Mouse (Mus musculus) forebrain, postnatal 0 days (tissue): ENCODE measurements around the gene Mertk. TPM values are rescaled to one million over a fixed set of nuclear protein-coding genes. Genes with fewer than 3 reads are reported as not detected.

Experiments used
- ATAC-seq: fragments of 200-750 bp; cut with Nextera tagmentation; 2 replicates; pipeline ENCODE4 v1.8.0; 2017; ENCODE audit warnings: mild to moderate bottlenecking, moderate library complexity
- DNase-seq: peaks from one replicate; pipeline ENCODE4 v3.0.0-alpha.2; 2015
- H3K27ac ChIP-seq: fragments of 300-500 bp; sonication (generic); 2 replicates; pipeline ENCODE4 v1.5.1; 2014; ENCODE audit warnings: low read depth, mild to moderate bottlenecking, antibody characterized with exemption, low read length, moderate library complexity, mixed read lengths
- H3K27me3 ChIP-seq: fragments of 300-500 bp; sonication (generic); 2 replicates; pipeline ENCODE4 v1.6.1; 2014; ENCODE audit warnings: mild to moderate bottlenecking, low read length, mixed read lengths; ENCODE audit not compliant: insufficient read depth
- H3K36me3 ChIP-seq: fragments of 300-500 bp; sonication (generic); 2 replicates; pipeline ENCODE4 v1.6.1; 2014; ENCODE audit warnings: mild to moderate bottlenecking, moderate library complexity; ENCODE audit not compliant: insufficient read depth
- H3K4me1 ChIP-seq: fragments of 300-500 bp; sonication (generic); 2 replicates; pipeline ENCODE4 v1.6.1; 2014; ENCODE audit warnings: antibody characterized with exemption; ENCODE audit not compliant: insufficient read depth
- H3K4me2 ChIP-seq: fragments of 300-500 bp; sonication (generic); 2 replicates; pipeline ENCODE4 v1.6.1; 2014; ENCODE audit warnings: low read depth, mild to moderate bottlenecking, moderate library complexity
- H3K4me3 ChIP-seq: fragments of 300-500 bp; sonication (generic); 2 replicates; pipeline ENCODE4 v1.5.1; 2014; ENCODE audit warnings: low read depth, low read length, mixed read lengths
- H3K9ac ChIP-seq: fragments of 300-500 bp; sonication (generic); 2 replicates; pipeline ENCODE4 v1.6.1; 2014; ENCODE audit warnings: mild to moderate bottlenecking
- H3K9me3 ChIP-seq: fragments of 300-500 bp; sonication (generic); 2 replicates; pipeline ENCODE4 v1.6.1; 2016; ENCODE audit warnings: low read length
- CTCF ChIP-seq: sonication (generic); IDR thresholded peaks from 2 replicates; pipeline ENCODE4 v1.5.1; 2016; ENCODE audit warnings: antibody characterized with exemption, control low read depth, low read depth
- WGBS: fragments of 180-500 bp; shearing (Covaris S2); extraction: QIAGEN DNeasy Blood & Tissue Kit; methylation state at CpG from one replicate; pipeline ENCODE4 v1.1.7; 2014; 5-methylcytosine and 5-hydroxymethylcytosine counted together
- polyA plus RNA-seq: library from polyadenylated mRNA; unstranded; fragments of >200 nt; fragmentation: Nextera tagmentation; extraction: Ambion mirVana; gene quantifications from 2 replicates; pipeline ENCODE4 v1.2.1, GENCODE M21; 2015
- total RNA-seq: library from RNA; depleted of rRNA; stranded (reverse); fragments of >200 nt; gene quantifications from 2 replicates; pipeline ENCODE4 v1.2.3, GENCODE M21; 2014

Gene Mertk
- total and polyA plus RNA-seq, 2 experiments from 2014 or later, result 1.7 to 6.1 TPM

- no peaks in the 10 kb centered on the region for H3K36me3 ChIP-seq
- DNase-seq (no peak), ATAC-seq (no peak)
- H3K4me3 ChIP-seq, result no peak overlapping the region
- H3K9ac ChIP-seq, result no peak overlapping the region
- no peaks in the 10 kb centered on the region for H3K4me1 ChIP-seq
- H3K9me3 ChIP-seq, result 0 out of 2 replicates have a peak, but pooled peaks cover 3% of the 10 kb centered on the region
- no peak for TF ChIP-seq CTCF
- H3K4me2 ChIP-seq, result no peak overlapping the region
- 86% methylated on average over 5 of the region's 5 CpGs for WGBS
- H3K27me3 ChIP-seq, result no peaks in the 10 kb centered on the region
- H3K27ac ChIP-seq, result no peak overlapping the region
These were observed 23.5 kb downstream of the Mertk start for GRCm38 (mm10) chr2:128722106-128722710.

- WGBS, result 91% methylated on average over 5 of the region's 5 CpGs
These were observed 27.3 kb downstream of the Mertk start for GRCm38 (mm10) chr2:128726067-128726466.

GRCm38 (mm10) chr2:128726626-128727025 is 27.9 kb downstream of the Mertk start:
- H3K9me3 ChIP-seq, result no peaks in the 10 kb centered on the region
- H3K36me3 ChIP-seq, result no peaks in the 10 kb centered on the region
- ATAC-seq, result no peak
- 82% methylated on average over 7 of the region's 7 CpGs for WGBS
- DNase-seq, result no peak
- H3K4me3 ChIP-seq, result no peak overlapping the region
- no peaks in the 10 kb centered on the region for H3K4me1 ChIP-seq
- no peak for TF ChIP-seq CTCF
- no peaks in the 10 kb centered on the region for H3K27me3 ChIP-seq
- no peak overlapping the region for H3K4me2 ChIP-seq
- no peak overlapping the region for H3K27ac ChIP-seq
- H3K9ac ChIP-seq, result no peak overlapping the region

More at GRCm38 (mm10) chr2:128726067-128726466, 27.3 kb downstream of the Mertk start:
- Histone ChIP-seq H3K9me3 (no peaks in the 10 kb centered on the region), H3K4me1 (no peaks in the 10 kb centered on the region), H3K27ac (no peak overlapping the region), H3K4me3 (no peak overlapping the region), H3K9ac (no peak overlapping the region), H3K27me3 (no peaks in the 10 kb centered on the region), H3K4me2 (no peak overlapping the region), H3K36me3 (no peaks in the 10 kb centered on the region)
- ATAC-seq, result no peak
- TF ChIP-seq CTCF, result no peak
- no peak for DNase-seq

- H3K9me3 ChIP-seq, result no peaks in the 10 kb centered on the region
- TF ChIP-seq CTCF, result no peak
- H3K4me3 ChIP-seq, result no peak overlapping the region
- H3K9ac ChIP-seq, result no peak overlapping the region
- WGBS, result 50% methylated on average over 3 of the region's 3 CpGs
- H3K27ac ChIP-seq, result no peak overlapping the region
- no peak overlapping the region for H3K4me2 ChIP-seq
- H3K4me1 ChIP-seq, result no peaks in the 10 kb centered on the region
- DNase-seq (no peak), ATAC-seq (no peak)
- no peaks in the 10 kb centered on the region for H3K27me3 ChIP-seq
- no peaks in the 10 kb centered on the region for H3K36me3 ChIP-seq
These were observed 28.8 kb downstream of the Mertk start for GRCm38 (mm10) chr2:128727552-128727951.

- Histone ChIP-seq H3K36me3 (no peaks in the 10 kb centered on the region), H3K9ac (no peak overlapping the region), H3K4me1 (no peaks in the 10 kb centered on the region), H3K4me2 (no peak overlapping the region), H3K27ac (no peak overlapping the region), H3K27me3 (no peaks in the 10 kb centered on the region), H3K9me3 (no peaks in the 10 kb centered on the region), H3K4me3 (no peak overlapping the region)
- no peak for TF ChIP-seq CTCF
- WGBS, result 57% methylated on average over 4 of the region's 4 CpGs
- no peak for DNase-seq
- no peak for ATAC-seq
These were observed 29.3 kb downstream of the Mertk start for GRCm38 (mm10) chr2:128728066-128728465.

- H3K4me1 ChIP-seq, result no peaks in the 10 kb centered on the region
- 78% methylated on average over 7 of the region's 7 CpGs for WGBS
- no peak overlapping the region for H3K27ac ChIP-seq
- H3K4me3 ChIP-seq, result no peak overlapping the region
- no peaks in the 10 kb centered on the region for H3K9me3 ChIP-seq
- ATAC-seq (no peak), DNase-seq (no peak)
- no peak for TF ChIP-seq CTCF
- H3K27me3 ChIP-seq, result no peaks in the 10 kb centered on the region
- H3K4me2 ChIP-seq, result no peak overlapping the region
- H3K36me3 ChIP-seq, result no peaks in the 10 kb centered on the region
- H3K9ac ChIP-seq, result no peak overlapping the region
These were observed 30.4 kb downstream of the Mertk start for GRCm38 (mm10) chr2:128729141-128729540.

GRCm38 (mm10) chr2:128731514-128731913 is 32.8 kb downstream of the Mertk start:
- ATAC-seq (no peak), DNase-seq (no peak)
- Histone ChIP-seq H3K9ac (no peak overlapping the region), H3K27ac (no peak overlapping the region), H3K4me3 (no peak overlapping the region), H3K27me3 (no peaks in the 10 kb centered on the region), H3K9me3 (no peaks in the 10 kb centered on the region), H3K36me3 (no peaks in the 10 kb centered on the region), H3K4me2 (no peak overlapping the region), H3K4me1 (no peaks in the 10 kb centered on the region)
- no peak for TF ChIP-seq CTCF
- WGBS, result 77% methylated on average over 10 of the region's 10 CpGs
